Mouse (Mus musculus): ENCODE results near the gene Specc1l. TPM values are rescaled to one million over a fixed set of nuclear protein-coding genes. Genes with fewer than 3 reads are reported as not detected.

The Specc1l gene
- polyA plus RNA-seq, 1 experiment from 2014 or later: 31.7 TPM

GRCm38 (mm10) chr10:75322966-75323365, 111.1 kb downstream of the Specc1l start:
- H3K4me3 ChIP-seq: no peak overlapping the region
- no peak overlapping the region for H3K9ac ChIP-seq
- no peaks in the 10 kb centered on the region for H3K9me3 ChIP-seq
- no peak overlapping the region for H3K4me2 ChIP-seq
- no peaks in the 10 kb centered on the region; the same call in 1 of the 2 replicates for H3K4me1 ChIP-seq
- H3K27ac ChIP-seq: no peak overlapping the region
- H3K27me3 ChIP-seq: peaks cover 20% of the 10 kb centered on the region
- H3K36me3 ChIP-seq: no peaks in the 10 kb centered on the region
- WGBS: 55% methylated on average over 6 of the region's 6 CpGs
- no peak for ATAC-seq (ENCODE audit: insufficient number of reproducible peaks, low FRiP score, low TSS enrichment, low read depth)

DNA sequence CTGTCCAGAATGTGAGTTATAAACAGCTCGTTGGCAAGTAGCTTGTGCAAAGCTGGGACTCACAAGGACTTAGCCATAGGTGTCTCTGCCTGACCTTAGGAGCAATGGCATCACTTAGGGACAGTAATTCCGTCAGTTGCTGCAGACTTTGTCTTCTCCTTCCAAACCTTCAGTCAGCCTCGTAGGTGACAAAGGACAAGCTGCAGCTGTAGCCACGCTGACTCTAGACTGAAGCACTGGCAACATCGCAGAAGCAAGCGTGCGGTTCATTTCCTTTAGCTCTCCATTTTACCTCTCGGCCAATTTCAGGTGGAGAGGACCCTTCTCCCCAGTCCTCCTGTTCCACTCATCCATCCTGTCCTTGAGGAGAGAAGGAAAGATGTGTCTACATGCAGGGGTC, 112.1 kb downstream of the Specc1l start:
- no peak overlapping the region for H3K4me2 ChIP-seq
- no peak overlapping the region for H3K9ac ChIP-seq
- H3K36me3 ChIP-seq: no peaks in the 10 kb centered on the region
- ATAC-seq (ENCODE audit: insufficient number of reproducible peaks, low FRiP score, low TSS enrichment, low read depth): no peak
- 84% methylated on average over 8 of the region's 8 CpGs for WGBS
- peaks cover 10% of the 10 kb centered on the region for H3K27me3 ChIP-seq
- H3K27ac ChIP-seq: no peak overlapping the region
- no peak overlapping the region for H3K4me3 ChIP-seq
- no peaks in the 10 kb centered on the region; the same call in 1 of the 2 replicates for H3K4me1 ChIP-seq
- H3K9me3 ChIP-seq: no peaks in the 10 kb centered on the region

GRCm38 (mm10) chr10:75324391-75324790, 112.5 kb downstream of the Specc1l start:
- no peaks in the 10 kb centered on the region; the same call in 1 of the 2 replicates for H3K4me1 ChIP-seq
- H3K36me3 ChIP-seq: no peaks in the 10 kb centered on the region
- H3K4me3 ChIP-seq: no peak overlapping the region
- H3K27ac ChIP-seq: no peak overlapping the region
- ATAC-seq (ENCODE audit: insufficient number of reproducible peaks, low FRiP score, low TSS enrichment, low read depth): no peak
- H3K27me3 ChIP-seq: peaks cover 6% of the 10 kb centered on the region
- H3K9ac ChIP-seq: no peak overlapping the region
- 69% methylated on average over 10 of the region's 10 CpGs for WGBS
- H3K4me2 ChIP-seq: no peak overlapping the region
- no peaks in the 10 kb centered on the region for H3K9me3 ChIP-seq

DNA sequence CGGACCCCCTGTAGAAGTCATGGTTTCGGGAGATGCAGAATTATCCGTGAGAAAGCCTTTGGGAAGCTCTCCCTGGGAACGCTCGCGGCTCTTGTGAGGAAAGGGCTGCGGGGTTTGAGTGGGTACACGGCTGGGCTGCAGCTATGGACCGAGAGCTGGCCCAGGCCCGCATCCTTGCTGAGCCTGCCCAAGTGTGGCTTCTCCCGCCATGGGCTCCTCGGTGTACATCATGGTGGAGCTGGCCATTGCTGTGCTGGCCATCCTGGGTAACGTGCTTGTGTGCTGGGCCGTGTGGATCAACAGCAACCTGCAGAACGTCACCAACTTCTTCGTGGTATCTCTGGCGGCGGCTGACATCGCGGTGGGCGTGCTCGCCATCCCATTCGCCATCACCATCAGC, 113.9 kb downstream of the Specc1l start:
- WGBS: 95% methylated on average over 23 of the region's 23 CpGs
- no peaks in the 10 kb centered on the region for H3K36me3 ChIP-seq
- H3K27ac ChIP-seq: no peak overlapping the region
- no peak for ATAC-seq (ENCODE audit: insufficient number of reproducible peaks, low FRiP score, low TSS enrichment, low read depth)
- H3K9me3 ChIP-seq: no peaks in the 10 kb centered on the region
- no peak overlapping the region for H3K4me2 ChIP-seq
- no peaks in the 10 kb centered on the region for H3K27me3 ChIP-seq
- no peaks in the 10 kb centered on the region; the same call in 1 of the 2 replicates for H3K4me1 ChIP-seq
- no peak overlapping the region for H3K4me3 ChIP-seq
- no peak overlapping the region for H3K9ac ChIP-seq

GRCm38 (mm10) chr10:75326553-75326952, 114.7 kb downstream of the Specc1l start:
- no peaks in the 10 kb centered on the region for H3K36me3 ChIP-seq
- ATAC-seq (ENCODE audit: insufficient number of reproducible peaks, low FRiP score, low TSS enrichment, low read depth): no peak
- H3K27me3 ChIP-seq: no peaks in the 10 kb centered on the region
- no peak overlapping the region for H3K4me2 ChIP-seq
- no peak overlapping the region for H3K9ac ChIP-seq
- H3K4me3 ChIP-seq: no peak overlapping the region
- 63% methylated on average over 3 of the region's 3 CpGs for WGBS
- no peaks in the 10 kb centered on the region for H3K9me3 ChIP-seq
- H3K27ac ChIP-seq: no peak overlapping the region
- no peaks in the 10 kb centered on the region; the same call in 1 of the 2 replicates for H3K4me1 ChIP-seq

DNA sequence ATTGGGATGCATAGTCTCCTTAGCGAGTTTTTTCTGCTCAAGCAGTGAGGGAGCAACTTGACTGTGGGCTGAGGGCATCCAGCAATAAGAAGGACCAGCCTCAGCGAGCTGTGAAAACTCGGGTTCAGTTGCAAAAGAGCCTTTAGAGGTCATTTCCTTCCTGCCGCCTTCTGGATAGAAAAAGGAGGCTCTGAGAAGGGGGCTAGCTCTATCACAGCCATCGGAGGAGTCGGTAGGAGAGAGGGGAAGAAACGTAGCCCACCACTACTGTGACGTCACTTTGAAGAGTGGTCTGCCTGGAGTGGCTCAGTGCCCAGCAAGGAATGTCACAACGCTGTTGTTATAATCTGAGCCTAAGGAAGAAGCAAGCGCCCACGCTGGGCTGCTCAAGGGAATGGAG, 115.2 kb downstream of the Specc1l start:
- Histone ChIP-seq H3K9ac (no peak overlapping the region), H3K4me3 (no peak overlapping the region), H3K4me1 (no peaks in the 10 kb centered on the region; the same call in 1 of the 2 replicates), H3K36me3 (no peaks in the 10 kb centered on the region), H3K9me3 (no peaks in the 10 kb centered on the region), H3K27me3 (no peaks in the 10 kb centered on the region), H3K27ac (no peak overlapping the region), H3K4me2 (no peak overlapping the region)
- WGBS: 67% methylated on average over 11 of the region's 11 CpGs
- no peak for ATAC-seq (ENCODE audit: insufficient number of reproducible peaks, low FRiP score, low TSS enrichment, low read depth)

DNA sequence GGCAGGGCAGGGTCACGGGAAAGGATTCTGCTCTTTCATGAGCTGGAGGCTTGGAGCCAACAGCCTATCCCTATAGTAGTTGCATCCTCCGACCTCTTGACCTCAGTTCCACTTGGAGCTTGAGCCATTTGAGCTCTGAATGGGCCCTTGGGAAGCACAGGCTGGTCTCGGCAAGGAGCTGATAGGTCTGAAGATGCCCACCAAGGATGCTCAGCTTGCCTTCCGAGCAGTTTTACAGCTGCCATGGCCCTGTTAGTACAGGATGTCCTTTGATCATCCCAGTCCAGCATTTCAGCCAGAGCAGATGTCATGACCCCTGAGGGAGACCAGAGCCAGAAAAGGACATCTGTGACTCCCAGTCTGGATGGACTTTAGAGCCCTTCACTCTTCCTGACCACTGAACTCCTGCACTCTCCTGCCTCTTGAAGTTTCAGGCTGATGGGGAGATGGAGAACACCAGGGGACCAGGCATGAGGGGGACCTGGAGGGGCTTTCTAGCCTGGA, 116.4 kb downstream of the Specc1l start:
- Histone ChIP-seq H3K9me3 (no peaks in the 10 kb centered on the region), H3K27me3 (no peaks in the 10 kb centered on the region), H3K27ac (no peak overlapping the region), H3K9ac (no peak overlapping the region), H3K4me1 (no peaks in the 10 kb centered on the region), H3K36me3 (no peaks in the 10 kb centered on the region), H3K4me2 (no peak overlapping the region), H3K4me3 (no peak overlapping the region)
- 27% methylated on average over 4 of the region's 4 CpGs for WGBS
- ATAC-seq (ENCODE audit: insufficient number of reproducible peaks, low FRiP score, low TSS enrichment, low read depth): no peak

DNA sequence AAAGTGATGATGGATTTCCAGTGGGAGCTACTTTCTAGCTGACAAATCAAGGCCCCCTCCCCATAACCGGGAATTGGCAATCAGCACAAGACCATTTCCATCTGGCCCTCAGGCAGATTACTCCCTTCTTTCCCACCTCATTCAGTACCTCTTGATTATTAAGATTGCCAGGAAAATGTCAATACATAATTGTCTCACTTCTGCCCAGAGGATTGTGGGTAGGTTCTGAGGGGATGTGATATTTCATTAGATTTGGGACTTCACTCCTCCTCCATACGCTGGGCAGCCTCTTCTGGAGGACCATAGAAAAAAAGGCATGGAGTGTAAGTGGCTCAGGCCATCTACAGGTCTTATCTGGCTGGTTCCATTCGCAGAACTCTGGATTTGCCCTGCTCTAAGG, 120.4 kb downstream of the Specc1l start:
- H3K4me2 ChIP-seq: no peak overlapping the region
- no peak overlapping the region for H3K9ac ChIP-seq
- WGBS: 82% methylated on average over 3 of the region's 3 CpGs
- H3K27ac ChIP-seq: no peak overlapping the region
- no peaks in the 10 kb centered on the region for H3K9me3 ChIP-seq
- H3K4me1 ChIP-seq: no peaks in the 10 kb centered on the region
- ATAC-seq (ENCODE audit: insufficient number of reproducible peaks, low FRiP score, low TSS enrichment, low read depth): no peak
- H3K36me3 ChIP-seq: no peaks in the 10 kb centered on the region
- H3K27me3 ChIP-seq: no peaks in the 10 kb centered on the region
- no peak overlapping the region for H3K4me3 ChIP-seq

- Histone ChIP-seq H3K27me3 (no peaks in the 10 kb centered on the region), H3K9me3 (no peaks in the 10 kb centered on the region), H3K4me3 (no peak overlapping the region), H3K27ac (no peak overlapping the region), H3K4me1 (no peaks in the 10 kb centered on the region), H3K36me3 (no peaks in the 10 kb centered on the region), H3K9ac (no peak overlapping the region), H3K4me2 (no peak overlapping the region)
- no peak for ATAC-seq (ENCODE audit: insufficient number of reproducible peaks, low FRiP score, low TSS enrichment, low read depth)
- 93% methylated on average over 23 of the region's 23 CpGs for WGBS
These were observed 121.4 kb downstream of the Specc1l start for GRCm38 (mm10) chr10:75333176-75333776.

GRCm38 (mm10) chr10:75334175-75334574, 122.3 kb downstream of the Specc1l start:
- Histone ChIP-seq H3K36me3 (no peaks in the 10 kb centered on the region), H3K9ac (no peak overlapping the region), H3K9me3 (no peaks in the 10 kb centered on the region), H3K4me1 (no peaks in the 10 kb centered on the region), H3K27me3 (no peaks in the 10 kb centered on the region), H3K4me2 (no peak overlapping the region), H3K27ac (no peak overlapping the region), H3K4me3 (no peak overlapping the region)
- WGBS: 69% methylated on average over 7 of the region's 7 CpGs
- ATAC-seq (ENCODE audit: insufficient number of reproducible peaks, low FRiP score, low TSS enrichment, low read depth): no peak

GRCm38 (mm10) chr10:75335075-75335474, 123.2 kb downstream of the Specc1l start:
- no peak overlapping the region for H3K4me3 ChIP-seq
- no peak overlapping the region for H3K27ac ChIP-seq
- H3K4me1 ChIP-seq: no peaks in the 10 kb centered on the region
- no peaks in the 10 kb centered on the region for H3K9me3 ChIP-seq
- no peak for ATAC-seq (ENCODE audit: insufficient number of reproducible peaks, low FRiP score, low TSS enrichment, low read depth)
- no peak overlapping the region for H3K4me2 ChIP-seq
- H3K36me3 ChIP-seq: no peaks in the 10 kb centered on the region
- H3K27me3 ChIP-seq: no peaks in the 10 kb centered on the region
- H3K9ac ChIP-seq: no peak overlapping the region
- WGBS: 79% methylated on average over 6 of the region's 6 CpGs

DNA sequence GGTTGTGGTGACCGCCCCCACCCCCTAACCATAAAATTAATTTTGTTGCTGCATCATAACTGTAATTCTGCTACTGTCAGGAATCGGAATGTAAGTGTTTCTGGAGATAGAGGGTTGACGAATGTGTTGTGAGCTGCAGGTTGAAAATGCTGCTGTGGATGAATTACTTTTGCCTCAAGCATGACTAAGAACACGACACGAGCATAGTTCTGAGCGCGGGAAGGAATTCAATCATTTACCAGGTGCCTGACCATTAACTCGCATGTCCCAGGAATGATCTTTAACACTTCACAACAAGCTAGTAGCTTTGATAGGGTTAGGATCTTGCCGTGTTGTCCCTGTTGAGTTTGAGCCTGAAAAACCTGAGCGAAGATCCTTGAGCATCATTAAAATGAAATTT, 125.4 kb downstream of the Specc1l start:
- Histone ChIP-seq H3K36me3 (no peaks in the 10 kb centered on the region), H3K27ac (no peak overlapping the region), H3K9ac (no peak overlapping the region), H3K4me3 (no peak overlapping the region), H3K9me3 (no peaks in the 10 kb centered on the region), H3K27me3 (no peaks in the 10 kb centered on the region), H3K4me1 (no peaks in the 10 kb centered on the region), H3K4me2 (no peak overlapping the region)
- 69% methylated on average over 10 of the region's 10 CpGs for WGBS
- no peak for ATAC-seq (ENCODE audit: insufficient number of reproducible peaks, low FRiP score, low TSS enrichment, low read depth)

GRCm38 (mm10) chr10:75338852-75339251, 127.0 kb downstream of the Specc1l start:
- Histone ChIP-seq H3K4me3 (no peak overlapping the region), H3K4me2 (no peak overlapping the region), H3K36me3 (no peaks in the 10 kb centered on the region), H3K27me3 (no peaks in the 10 kb centered on the region), H3K4me1 (no peaks in the 10 kb centered on the region), H3K27ac (no peak overlapping the region), H3K9me3 (no peaks in the 10 kb centered on the region), H3K9ac (no peak overlapping the region)
- 84% methylated on average over 5 of the region's 5 CpGs for WGBS
- no peak for ATAC-seq (ENCODE audit: insufficient number of reproducible peaks, low FRiP score, low TSS enrichment, low read depth)
